Mouse (Mus musculus) lung, embryonic 16.5 days (tissue): ENCODE results near the gene Sult5a1. TPM values are rescaled to one million over a fixed set of nuclear protein-coding genes. Genes with fewer than 3 reads are reported as not detected.

ENCODE experiments used
- ATAC-seq: fragments of 200-750 bp; cut with Nextera tagmentation; 2 replicates; pipeline ENCODE4 v1.8.0; 2017; ENCODE audit warnings: low read depth, mild to moderate bottlenecking, moderate library complexity
- H3K27ac ChIP-seq: fragments of 300-500 bp; sonication (generic); 2 replicates; pipeline ENCODE4 v1.5.1; 2014; ENCODE audit warnings: mild to moderate bottlenecking, control low read depth, low read length
- H3K27me3 ChIP-seq: fragments of 300-500 bp; sonication (generic); 2 replicates; pipeline ENCODE4 v1.6.1; 2014; ENCODE audit warnings: low read depth, low read length, mixed read lengths; ENCODE audit not compliant: control insufficient read depth, insufficient read depth
- H3K36me3 ChIP-seq: fragments of 300-500 bp; sonication (generic); 2 replicates; pipeline ENCODE4 v1.6.1; 2014; ENCODE audit warnings: low read length; ENCODE audit not compliant: control insufficient read depth, insufficient read depth
- H3K4me1 ChIP-seq: fragments of 300-500 bp; sonication (generic); replicated peaks from 2 replicates; pipeline ENCODE4 v1.6.1; 2014; ENCODE audit warnings: low read length, mixed read lengths; ENCODE audit not compliant: control insufficient read depth, insufficient read depth
- H3K4me2 ChIP-seq: fragments of 300-500 bp; sonication (generic); 2 replicates; pipeline ENCODE4 v1.6.1; 2014; ENCODE audit warnings: low read depth, low read length, control low read depth
- H3K4me3 ChIP-seq: fragments of 300-500 bp; sonication (generic); 2 replicates; pipeline ENCODE4 v1.5.1; 2014; ENCODE audit warnings: mild to moderate bottlenecking, low read length, control low read depth
- H3K9ac ChIP-seq: fragments of 300-500 bp; sonication (generic); 2 replicates; pipeline ENCODE4 v1.6.1; 2014; ENCODE audit warnings: low read length, control low read depth
- H3K9me3 ChIP-seq: fragments of 300-500 bp; sonication (generic); 2 replicates; pipeline ENCODE4 v1.6.1; 2016; ENCODE audit warnings: low read length; ENCODE audit not compliant: control insufficient read depth
- WGBS: fragments of 180-500 bp; shearing (Covaris S2); extraction: QIAGEN DNeasy Blood & Tissue Kit; methylation state at CpG from one replicate; pipeline ENCODE4 v1.1.7; 2014; 5-methylcytosine and 5-hydroxymethylcytosine counted together
- microRNA-seq: library from miRNA; unstranded; fragments of <30 nt; microRNA quantifications from one replicate; pipeline ENCODE4, GENCODE M21; 2016
- polyA plus RNA-seq: library from polyadenylated mRNA; unstranded; fragments of >200 nt; fragmentation: Nextera tagmentation; extraction: Ambion mirVana; gene quantifications from 2 replicates; pipeline ENCODE4 v1.2.1, GENCODE M21; 2015

Gene Sult5a1
- polyA plus RNA-seq, 1 experiment from 2014 or later: 21.2 TPM

- no peaks in the 10 kb centered on the region for H3K9me3 ChIP-seq
- no peak overlapping the region for H3K27ac ChIP-seq
- 66% methylated on average over 4 of the region's 4 CpGs for WGBS
- no peaks in the 10 kb centered on the region for H3K27me3 ChIP-seq
- ATAC-seq: no peak
- peak overlapping the region; percentile 86; the same call in 1 of the 2 replicates for H3K4me2 ChIP-seq
- H3K4me3 ChIP-seq: no peak overlapping the region
- H3K36me3 ChIP-seq: peaks cover 32% of the 10 kb centered on the region
- peaks cover 10% of the 10 kb centered on the region for H3K4me1 ChIP-seq
- no peak overlapping the region for H3K9ac ChIP-seq
Measured at GRCm38 (mm10) chr8:123101244-123101643, 56.9 kb downstream of the Sult5a1 start.

- ATAC-seq: no peak
- Histone ChIP-seq H3K4me1 (peaks cover 10% of the 10 kb centered on the region), H3K27me3 (no peaks in the 10 kb centered on the region), H3K9ac (no peak overlapping the region; the same call in 1 of the 2 replicates), H3K27ac (peak overlapping the region; percentile 73), H3K36me3 (peaks cover 27% of the 10 kb centered on the region), H3K9me3 (no peaks in the 10 kb centered on the region), H3K4me3 (no peak overlapping the region), H3K4me2 (no peak overlapping the region)
- WGBS: 44% methylated on average over 8 of the region's 8 CpGs
Measured at GRCm38 (mm10) chr8:123100288-123100687, 57.8 kb downstream of the Sult5a1 start.

GRCm38 (mm10) chr8:123097786-123098584 is 60.1 kb downstream of the Sult5a1 start:
- H3K36me3 ChIP-seq: peaks cover 27% of the 10 kb centered on the region
- H3K4me3 ChIP-seq: no peak overlapping the region
- WGBS: 82% methylated on average over 12 of the region's 12 CpGs
- no peak for ATAC-seq
- no peaks in the 10 kb centered on the region for H3K9me3 ChIP-seq
- no peak overlapping the region for H3K9ac ChIP-seq
- no peak overlapping the region for H3K4me2 ChIP-seq
- no peak overlapping the region for H3K27ac ChIP-seq
- H3K27me3 ChIP-seq: no peaks in the 10 kb centered on the region
- H3K4me1 ChIP-seq: peaks cover 3% of the 10 kb centered on the region; the same call in 1 of the 2 replicates

- Histone ChIP-seq H3K27ac (no peak overlapping the region), H3K4me1 (peaks cover 3% of the 10 kb centered on the region; the same call in 1 of the 2 replicates), H3K36me3 (peaks cover 27% of the 10 kb centered on the region), H3K27me3 (no peaks in the 10 kb centered on the region), H3K9me3 (no peaks in the 10 kb centered on the region), H3K9ac (no peak overlapping the region), H3K4me3 (no peak overlapping the region), H3K4me2 (no peak overlapping the region)
- no peak for ATAC-seq
- WGBS: 89% methylated on average over 11 of the region's 11 CpGs
Measured at GRCm38 (mm10) chr8:123097216-123097615, 60.9 kb downstream of the Sult5a1 start.

Small RNA genes lying within 50 kb of the gene (microRNA-seq; reads per million reads assigned to microRNA genes)
- gene Mir7079: not detected
- gene Mir7080: not detected

Other genes with a start within 250 kb of the Sult5a1 start
- 23.9 and 25.8 TPM in 2 replicates for gene Ankrd11, start 116.0 kb downstream of the Sult5a1 start, polyA plus RNA-seq
- 43.7 and 46.4 TPM in 2 replicates for gene Spg7, start 95.4 kb downstream of the Sult5a1 start, polyA plus RNA-seq
- gene Rpl13, start 56.0 kb downstream of the Sult5a1 start, polyA plus RNA-seq: 1,316 and 1,484 TPM in 2 replicates
- gene Cpne7, start 40.9 kb downstream of the Sult5a1 start, polyA plus RNA-seq: 0.73 and 0.83 TPM in 2 replicates
- 15.4 and 20.9 TPM in 2 replicates for gene Dpep1, start 27.9 kb upstream of the Sult5a1 start, polyA plus RNA-seq
- gene Chmp1a, start 54.4 kb upstream of the Sult5a1 start, polyA plus RNA-seq: 138 and 147 TPM in 2 replicates
- gene Spata33, start 54.5 kb upstream of the Sult5a1 start, polyA plus RNA-seq: 6.7 and 7.1 TPM in 2 replicates
- gene Cdk10, start 66.5 kb upstream of the Sult5a1 start, polyA plus RNA-seq: 30.0 and 30.1 TPM in 2 replicates
- 5.7 and 5.8 TPM in 2 replicates for gene Spata2l, start 77.9 kb upstream of the Sult5a1 start, polyA plus RNA-seq
- 22.0 and 23.1 TPM in 2 replicates for gene Zfp276, start 95.9 kb upstream of the Sult5a1 start, polyA plus RNA-seq
- gene Vps9d1, start 96.0 kb upstream of the Sult5a1 start, polyA plus RNA-seq: 23.2 and 23.5 TPM in 2 replicates
- gene Fanca, start 160.3 kb upstream of the Sult5a1 start, polyA plus RNA-seq: 23.4 and 29.4 TPM in 2 replicates
- 0.96 and 1.2 TPM in 2 replicates for gene Spire2, start 174.4 kb upstream of the Sult5a1 start, polyA plus RNA-seq
- gene Tcf25, start 215.4 kb upstream of the Sult5a1 start, polyA plus RNA-seq: 149 TPM in 2 replicates
- gene Mc1r, start 248.8 kb upstream of the Sult5a1 start, polyA plus RNA-seq: not detected in 2 replicates